Mouse (Mus musculus): Measurements from ENCODE around the gene Rnf10. TPM values are rescaled to one million over a fixed set of nuclear protein-coding genes. Genes with fewer than 3 reads are reported as not detected.

The Rnf10 gene
- polyA plus RNA-seq, 1 experiment from 2014 or later: 172 TPM

GRCm38 (mm10) chr5:115232516-115232915, 40.2 kb downstream of the Rnf10 start:
- H3K9ac ChIP-seq (ENCODE audit: low read depth, low read length): no peak overlapping the region
- 0 out of 2 replicates have a peak, but pooled peaks cover 3% of the 10 kb centered on the region for H3K27me3 ChIP-seq (ENCODE audit: control insufficient read depth, insufficient read depth, low read depth, low read length)
- H3K4me3 ChIP-seq (ENCODE audit: low read depth, low read length): no peak overlapping the region
- no peak overlapping the region for H3K27ac ChIP-seq (ENCODE audit: low read length)
- no peak for ATAC-seq
- no peak overlapping the region for H3K4me2 ChIP-seq (ENCODE audit: low read length)
- H3K36me3 ChIP-seq (ENCODE audit: control insufficient read depth, insufficient read depth, low read length): no peaks in the 10 kb centered on the region
- H3K9me3 ChIP-seq (replicated peaks; ENCODE audit: control insufficient read depth, low read length, poor library complexity, severe bottlenecking): no peaks in the 10 kb centered on the region
- WGBS: 76% methylated on average over 6 of the region's 6 CpGs
- peaks cover 9% of the 10 kb centered on the region; the same call in 1 of the 2 replicates for H3K4me1 ChIP-seq (ENCODE audit: control insufficient read depth, insufficient read depth, low read length)

- Histone ChIP-seq H3K4me1 (ENCODE audit: control insufficient read depth, insufficient read depth, low read length) (peaks cover 7% of the 10 kb centered on the region; the same call in 1 of the 2 replicates), H3K4me3 (ENCODE audit: low read depth, low read length) (no peak overlapping the region), H3K27me3 (ENCODE audit: control insufficient read depth, insufficient read depth, low read depth, low read length) (0 out of 2 replicates have a peak, but pooled peaks cover 3% of the 10 kb centered on the region), H3K27ac (ENCODE audit: low read length) (no peak overlapping the region), H3K36me3 (ENCODE audit: control insufficient read depth, insufficient read depth, low read length) (no peaks in the 10 kb centered on the region), H3K9ac (ENCODE audit: low read depth, low read length) (no peak overlapping the region), H3K4me2 (ENCODE audit: low read length) (0 out of 2 replicates have a peak overlapping the region, but pooled peaks have one; percentile 15), H3K9me3 (replicated peaks; ENCODE audit: control insufficient read depth, low read length, poor library complexity, severe bottlenecking) (no peaks in the 10 kb centered on the region)
- no peak for ATAC-seq
- 40% methylated on average over 16 of the region's 16 CpGs for WGBS
Observed at GRCm38 (mm10) chr5:115231552-115232120, 41.1 kb downstream of the Rnf10 start.

DNA sequence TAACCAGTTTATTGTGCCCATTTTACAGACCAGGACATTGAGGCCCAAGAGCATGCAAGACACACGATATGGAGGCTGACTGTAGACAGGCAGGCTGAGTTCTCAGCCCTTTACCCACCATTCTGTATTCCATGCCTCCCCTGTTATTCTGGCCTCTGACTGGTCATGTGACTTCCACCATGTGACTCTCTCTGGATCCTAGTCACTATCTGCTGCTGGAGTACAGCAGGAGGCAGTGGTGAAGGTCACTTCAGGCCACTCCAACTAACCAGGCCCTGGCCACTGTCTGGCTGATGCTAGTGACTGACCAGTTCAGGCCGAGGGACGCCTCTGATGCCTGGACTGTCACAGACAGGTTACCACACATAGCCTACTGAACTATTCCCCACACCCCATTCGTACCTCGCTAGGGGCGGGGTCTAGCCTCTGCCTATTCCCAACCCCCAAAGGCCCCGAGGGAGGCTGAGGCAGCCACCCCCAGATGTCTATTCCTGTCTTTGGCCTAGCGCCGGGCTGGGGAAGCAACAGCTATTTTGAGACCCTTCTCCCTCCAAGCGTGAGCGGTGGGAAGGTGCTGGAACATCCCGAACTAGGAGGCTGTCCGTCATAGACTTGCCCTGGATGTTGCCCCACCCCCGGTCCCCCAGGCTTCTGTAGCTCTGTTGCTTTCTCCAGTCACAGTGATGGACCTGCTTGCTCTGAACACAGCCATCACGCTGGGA, 41.7 kb downstream of the Rnf10 start:
- Histone ChIP-seq H3K9me3 (replicated peaks; ENCODE audit: control insufficient read depth, low read length, poor library complexity, severe bottlenecking) (no peaks in the 10 kb centered on the region), H3K4me3 (ENCODE audit: low read depth, low read length) (no peak overlapping the region), H3K4me2 (ENCODE audit: low read length) (no peak overlapping the region), H3K4me1 (ENCODE audit: control insufficient read depth, insufficient read depth, low read length) (peaks cover 3% of the 10 kb centered on the region; the same call in 1 of the 2 replicates), H3K36me3 (ENCODE audit: control insufficient read depth, insufficient read depth, low read length) (no peaks in the 10 kb centered on the region), H3K27ac (ENCODE audit: low read length) (no peak overlapping the region), H3K9ac (ENCODE audit: low read depth, low read length) (no peak overlapping the region), H3K27me3 (ENCODE audit: control insufficient read depth, insufficient read depth, low read depth, low read length) (0 out of 2 replicates have a peak, but pooled peaks cover 3% of the 10 kb centered on the region)
- WGBS: 53% methylated on average over 15 of the region's 15 CpGs
- ATAC-seq: no peak

- H3K27me3 ChIP-seq (ENCODE audit: control insufficient read depth, insufficient read depth, low read depth, low read length): no peaks in the 10 kb centered on the region
- H3K9ac ChIP-seq (ENCODE audit: low read depth, low read length): no peak overlapping the region
- H3K4me3 ChIP-seq (ENCODE audit: low read depth, low read length): no peak overlapping the region
- no peak overlapping the region for H3K27ac ChIP-seq (ENCODE audit: low read length)
- no peak for ATAC-seq
- H3K9me3 ChIP-seq (replicated peaks; ENCODE audit: control insufficient read depth, low read length, poor library complexity, severe bottlenecking): no peaks in the 10 kb centered on the region
- no peaks in the 10 kb centered on the region for H3K36me3 ChIP-seq (ENCODE audit: control insufficient read depth, insufficient read depth, low read length)
- 78% methylated on average over 3 of the region's 3 CpGs for WGBS
- no peaks in the 10 kb centered on the region for H3K4me1 ChIP-seq (ENCODE audit: control insufficient read depth, insufficient read depth, low read length)
- no peak overlapping the region for H3K4me2 ChIP-seq (ENCODE audit: low read length)
Observed at GRCm38 (mm10) chr5:115222485-115222884, 50.2 kb downstream of the Rnf10 start.

- Histone ChIP-seq H3K9ac (ENCODE audit: low read depth, low read length) (peak overlapping the region; percentile 15; the same call in 1 of the 2 replicates), H3K9me3 (replicated peaks; ENCODE audit: control insufficient read depth, low read length, poor library complexity, severe bottlenecking) (no peaks in the 10 kb centered on the region), H3K27me3 (ENCODE audit: control insufficient read depth, insufficient read depth, low read depth, low read length) (no peaks in the 10 kb centered on the region), H3K27ac (ENCODE audit: low read length) (no peak overlapping the region), H3K4me3 (ENCODE audit: low read depth, low read length) (no peak overlapping the region), H3K4me1 (ENCODE audit: control insufficient read depth, insufficient read depth, low read length) (no peaks in the 10 kb centered on the region), H3K4me2 (ENCODE audit: low read length) (no peak overlapping the region), H3K36me3 (ENCODE audit: control insufficient read depth, insufficient read depth, low read length) (no peaks in the 10 kb centered on the region)
- WGBS: 37% methylated on average over 13 of the region's 13 CpGs
- no peak for ATAC-seq
Observed at GRCm38 (mm10) chr5:115220931-115221640, 51.6 kb downstream of the Rnf10 start.

- H3K27ac ChIP-seq (ENCODE audit: low read length): no peak overlapping the region
- 91% methylated on average over 12 of the region's 12 CpGs for WGBS
- H3K27me3 ChIP-seq (ENCODE audit: control insufficient read depth, insufficient read depth, low read depth, low read length): no peaks in the 10 kb centered on the region
- no peak overlapping the region for H3K4me2 ChIP-seq (ENCODE audit: low read length)
- H3K9ac ChIP-seq (ENCODE audit: low read depth, low read length): no peak overlapping the region
- H3K4me1 ChIP-seq (ENCODE audit: control insufficient read depth, insufficient read depth, low read length): peaks cover 6% of the 10 kb centered on the region; the same call in 1 of the 2 replicates
- no peak overlapping the region for H3K4me3 ChIP-seq (ENCODE audit: low read depth, low read length)
- ATAC-seq: no peak
- H3K36me3 ChIP-seq (ENCODE audit: control insufficient read depth, insufficient read depth, low read length): no peaks in the 10 kb centered on the region
- no peaks in the 10 kb centered on the region for H3K9me3 ChIP-seq (replicated peaks; ENCODE audit: control insufficient read depth, low read length, poor library complexity, severe bottlenecking)
Observed at GRCm38 (mm10) chr5:115217998-115218397, 54.7 kb downstream of the Rnf10 start.

DNA sequence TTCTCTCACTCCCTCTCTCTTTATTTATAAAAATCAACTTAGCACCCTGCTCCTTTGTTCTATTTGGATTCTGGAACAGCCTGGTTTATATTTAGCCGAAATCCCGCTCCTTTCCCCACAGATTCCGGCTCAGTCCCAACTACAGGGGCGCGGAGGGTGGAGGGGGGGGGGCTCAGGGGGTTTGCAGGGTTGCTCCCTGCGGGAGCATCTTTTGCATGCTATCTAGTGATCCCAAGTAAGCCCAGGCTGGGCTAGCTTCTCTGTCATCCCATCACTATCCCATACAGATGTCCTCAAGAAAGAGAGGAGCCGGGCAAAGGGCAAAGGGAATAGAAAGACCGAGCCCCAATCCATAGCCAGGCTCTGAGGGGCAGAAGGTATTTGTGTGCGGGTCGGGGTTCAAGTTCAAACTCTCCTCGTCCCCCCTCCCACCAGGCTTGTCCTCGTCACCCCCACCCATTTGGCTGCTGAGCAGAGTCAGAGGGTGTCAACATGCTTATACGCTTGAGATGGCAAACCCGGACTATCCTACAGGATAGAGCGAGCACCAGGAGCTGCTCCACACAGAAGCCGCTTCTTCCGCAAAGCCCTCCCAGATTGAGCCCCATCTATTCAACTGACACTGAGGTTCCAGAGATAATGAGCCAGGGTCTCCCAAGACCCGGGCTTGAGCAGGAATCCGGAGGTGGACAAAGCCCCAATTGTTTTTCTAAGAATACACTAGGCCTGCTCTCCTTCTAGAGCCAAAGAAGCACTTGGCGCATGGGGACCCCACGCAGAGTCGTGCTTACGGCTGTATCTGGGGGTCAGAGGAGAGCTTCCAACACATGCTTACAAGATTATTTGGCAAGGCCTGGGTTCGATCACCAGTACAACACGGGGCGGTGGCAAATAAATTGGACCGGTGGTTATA, 57.2 kb downstream of the Rnf10 start:
- WGBS: 11% methylated on average over 27 of the region's 27 CpGs
- H3K4me2 ChIP-seq (ENCODE audit: low read length): peak overlapping the region; percentile 54
- no peaks in the 10 kb centered on the region for H3K9me3 ChIP-seq (replicated peaks; ENCODE audit: control insufficient read depth, low read length, poor library complexity, severe bottlenecking)
- H3K9ac ChIP-seq (ENCODE audit: low read depth, low read length): peak overlapping the region; percentile 62
- no peaks in the 10 kb centered on the region for H3K36me3 ChIP-seq (ENCODE audit: control insufficient read depth, insufficient read depth, low read length)
- peaks cover 6% of the 10 kb centered on the region; the same call in 1 of the 2 replicates for H3K4me1 ChIP-seq (ENCODE audit: control insufficient read depth, insufficient read depth, low read length)
- peak; percentile 66 for ATAC-seq
- peak overlapping the region; percentile 24; the same call in 1 of the 2 replicates for H3K27ac ChIP-seq (ENCODE audit: low read length)
- H3K27me3 ChIP-seq (ENCODE audit: control insufficient read depth, insufficient read depth, low read depth, low read length): no peaks in the 10 kb centered on the region
- H3K4me3 ChIP-seq (ENCODE audit: low read depth, low read length): peak overlapping the region; percentile 35

GRCm38 (mm10) chr5:115214864-115215263, 57.8 kb downstream of the Rnf10 start:
- Histone ChIP-seq H3K4me2 (ENCODE audit: low read length) (peak overlapping the region; percentile 54), H3K27ac (ENCODE audit: low read length) (no peak overlapping the region), H3K4me1 (ENCODE audit: control insufficient read depth, insufficient read depth, low read length) (peaks cover 6% of the 10 kb centered on the region; the same call in 1 of the 2 replicates), H3K9me3 (replicated peaks; ENCODE audit: control insufficient read depth, low read length, poor library complexity, severe bottlenecking) (no peaks in the 10 kb centered on the region), H3K36me3 (ENCODE audit: control insufficient read depth, insufficient read depth, low read length) (no peaks in the 10 kb centered on the region), H3K9ac (ENCODE audit: low read depth, low read length) (peak overlapping the region; percentile 62), H3K4me3 (ENCODE audit: low read depth, low read length) (peak overlapping the region; percentile 35), H3K27me3 (ENCODE audit: control insufficient read depth, insufficient read depth, low read depth, low read length) (no peaks in the 10 kb centered on the region)
- ATAC-seq: peak; percentile 84
- WGBS: under 1% methylated on average over 15 of the region's 17 CpGs

Measured in midbrain, embryonic 16.5 days (tissue).